Mouse (Mus musculus) cerebellum, postnatal 25 days (tissue): ENCODE results near the gene Gpd1.

Source experiments
- DNase-seq, 2 experiments: peaks; one replicate each; pipeline ENCODE4 v3.0.0; 2021; ENCODE audit warnings: mixed read lengths in 2 of 2

The Gpd1 gene

GRCm38 (mm10) chr15:99717386-99718334 is at the start of gene Gpd1:
TSS of gene Gpd1 (plus strand) at chr15:99717515.
- peak; percentile 86 to 92 for DNase-seq

- DNase-seq: no peak
These were observed 49.8 kb upstream of the Gpd1 start for GRCm38 (mm10) chr15:99667544-99667943.

- DNase-seq: peak; percentile 88 to 92
These were observed 48.4 kb upstream of the Gpd1 start for GRCm38 (mm10) chr15:99668881-99669280.

- DNase-seq: peak in 1 of 2 experiments; percentile 31
These were observed 47.9 kb upstream of the Gpd1 start for GRCm38 (mm10) chr15:99669392-99669791.

- DNase-seq: peak; percentile 87 to 90
These were observed 47.0 kb upstream of the Gpd1 start, which contains the start of gene Asic1 for GRCm38 (mm10) chr15:99670154-99670821. TSS of gene Asic1 (plus strand) at chr15:99670368.

DNA sequence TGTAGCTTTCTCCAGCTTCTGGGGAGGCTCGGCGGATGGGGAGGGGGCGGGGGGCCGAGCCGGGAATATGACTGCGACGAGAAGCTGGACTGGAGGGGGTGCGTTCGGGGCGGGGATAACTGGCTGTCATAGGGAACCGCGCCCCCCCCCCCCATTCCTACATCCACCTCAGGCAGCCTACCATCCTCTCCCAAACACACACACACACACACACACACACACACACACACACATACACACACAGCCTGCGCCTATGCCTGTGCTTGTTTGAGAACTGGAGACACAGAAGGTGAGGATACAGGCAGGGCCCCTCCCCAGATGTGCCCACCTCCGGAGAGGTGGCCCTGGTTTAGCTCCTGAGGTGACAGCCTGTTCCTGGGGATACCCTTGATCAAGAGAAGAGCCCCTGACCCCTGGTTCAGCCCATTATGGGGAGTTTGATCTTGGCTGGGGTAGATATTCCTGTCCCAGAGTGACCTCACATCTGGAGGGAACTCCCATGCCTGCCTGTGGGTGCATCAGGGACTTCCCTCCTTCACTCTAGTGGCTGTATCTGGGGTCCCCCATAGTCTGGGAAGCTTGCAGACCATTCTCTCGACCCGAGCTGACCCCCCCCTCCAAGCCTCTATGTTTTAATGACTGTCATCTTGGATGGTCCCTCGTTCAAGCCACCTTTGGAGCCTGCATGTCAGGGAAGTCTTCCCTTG is 46.2 kb upstream of the Gpd1 start:
- peak; percentile 52 to 62 for DNase-seq

DNA sequence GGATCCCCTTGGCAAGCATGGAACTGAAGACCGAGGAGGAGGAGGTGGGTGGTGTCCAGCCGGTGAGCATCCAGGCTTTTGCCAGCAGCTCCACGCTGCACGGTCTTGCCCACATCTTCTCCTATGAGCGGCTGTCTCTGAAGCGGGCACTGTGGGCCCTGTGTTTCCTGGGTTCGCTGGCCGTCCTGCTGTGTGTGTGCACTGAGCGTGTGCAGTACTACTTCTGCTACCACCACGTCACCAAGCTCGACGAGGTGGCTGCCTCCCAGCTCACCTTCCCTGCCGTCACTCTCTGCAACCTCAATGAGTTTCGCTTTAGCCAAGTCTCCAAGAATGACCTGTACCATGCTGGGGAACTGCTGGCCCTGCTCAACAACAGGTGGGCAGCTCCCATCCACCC is 45.5 kb upstream of the Gpd1 start:
- peak; percentile 47 to 54 for DNase-seq

- DNase-seq: peak; percentile 63 to 68
These were observed 42.4 kb upstream of the Gpd1 start for GRCm38 (mm10) chr15:99674866-99675265.

- DNase-seq: no peak
These were observed 40.2 kb upstream of the Gpd1 start for GRCm38 (mm10) chr15:99677089-99677488.

- DNase-seq: peak in 1 of 2 experiments; percentile 74
These were observed 39.1 kb upstream of the Gpd1 start for GRCm38 (mm10) chr15:99678063-99678800.

GRCm38 (mm10) chr15:99679008-99679407 is 38.3 kb upstream of the Gpd1 start:
- no peak for DNase-seq

GRCm38 (mm10) chr15:99682880-99683279 is 34.4 kb upstream of the Gpd1 start:
- DNase-seq: no peak

DNA sequence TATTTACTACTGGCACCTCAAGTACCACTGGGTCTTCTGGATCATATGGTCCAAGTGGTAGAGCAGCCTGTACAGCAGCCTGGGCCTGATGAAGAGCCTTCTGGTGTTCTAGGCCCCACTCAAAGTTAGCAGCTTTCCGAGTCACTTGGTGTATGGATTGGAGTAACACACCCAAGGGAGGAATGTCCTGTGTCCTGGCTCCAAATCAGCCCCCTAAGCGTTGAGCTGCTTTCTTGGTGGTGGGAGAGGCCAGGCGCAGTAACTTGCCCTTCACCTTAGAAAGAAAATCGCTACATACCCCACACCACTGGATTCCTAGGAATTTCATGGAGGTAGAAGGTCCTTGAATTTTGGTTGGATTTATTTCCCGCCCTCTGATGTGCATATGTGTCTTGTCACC is 33.2 kb upstream of the Gpd1 start:
- no peak for DNase-seq

- peak; percentile 77 to 81 for DNase-seq
These were observed 28.6 kb upstream of the Gpd1 start for GRCm38 (mm10) chr15:99688712-99689111.

- no peak for DNase-seq
These were observed 26.4 kb upstream of the Gpd1 start for GRCm38 (mm10) chr15:99690924-99691323.

GRCm38 (mm10) chr15:99691976-99692375 is 25.3 kb upstream of the Gpd1 start:
- peak in 1 of 2 experiments; percentile 28 for DNase-seq

DNA sequence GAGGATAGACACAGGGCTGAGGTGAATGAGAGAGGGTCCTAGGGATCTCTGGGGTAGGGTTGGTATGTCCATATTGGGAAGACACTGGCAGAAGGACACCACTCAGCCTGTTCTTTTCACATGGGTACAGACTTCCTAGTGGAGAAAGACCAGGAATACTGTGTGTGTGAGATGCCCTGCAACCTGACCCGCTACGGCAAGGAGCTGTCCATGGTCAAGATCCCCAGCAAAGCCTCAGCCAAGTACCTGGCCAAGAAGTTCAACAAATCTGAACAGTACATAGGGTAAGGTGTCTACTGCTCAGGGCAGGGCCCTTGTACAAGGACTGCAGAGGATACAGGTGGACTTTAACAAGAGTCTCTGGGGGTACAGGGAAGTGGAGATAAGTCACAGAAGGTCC is 20.0 kb upstream of the Gpd1 start:
- DNase-seq: no peak

DNA sequence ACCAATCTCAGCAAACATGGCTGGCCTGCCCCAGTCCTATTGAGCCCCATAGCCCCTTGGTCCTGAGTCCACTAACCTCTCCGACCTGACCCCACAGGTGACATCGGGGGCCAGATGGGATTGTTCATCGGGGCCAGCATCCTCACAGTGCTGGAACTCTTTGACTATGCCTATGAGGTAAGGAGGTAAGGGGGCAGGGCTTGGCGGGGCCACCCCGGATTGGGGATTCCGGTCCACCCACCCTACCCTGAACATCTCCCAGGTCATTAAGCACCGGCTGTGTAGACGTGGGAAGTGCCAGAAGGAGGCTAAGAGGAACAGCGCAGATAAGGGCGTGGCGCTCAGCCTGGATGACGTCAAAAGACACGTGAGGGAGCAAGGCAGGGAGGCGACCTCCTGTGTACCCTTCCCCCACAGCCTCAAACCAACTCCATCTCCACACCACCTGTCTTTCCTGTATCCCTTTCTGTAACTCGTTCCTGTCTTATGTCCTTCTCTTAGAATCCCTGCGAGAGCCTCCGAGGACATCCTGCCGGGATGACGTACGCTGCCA is 18.7 kb upstream of the Gpd1 start:
- peak; percentile 26 to 43 for DNase-seq

GRCm38 (mm10) chr15:99699715-99700114 is 17.6 kb upstream of the Gpd1 start:
- DNase-seq: peak in 1 of 2 experiments; percentile 10

DNA sequence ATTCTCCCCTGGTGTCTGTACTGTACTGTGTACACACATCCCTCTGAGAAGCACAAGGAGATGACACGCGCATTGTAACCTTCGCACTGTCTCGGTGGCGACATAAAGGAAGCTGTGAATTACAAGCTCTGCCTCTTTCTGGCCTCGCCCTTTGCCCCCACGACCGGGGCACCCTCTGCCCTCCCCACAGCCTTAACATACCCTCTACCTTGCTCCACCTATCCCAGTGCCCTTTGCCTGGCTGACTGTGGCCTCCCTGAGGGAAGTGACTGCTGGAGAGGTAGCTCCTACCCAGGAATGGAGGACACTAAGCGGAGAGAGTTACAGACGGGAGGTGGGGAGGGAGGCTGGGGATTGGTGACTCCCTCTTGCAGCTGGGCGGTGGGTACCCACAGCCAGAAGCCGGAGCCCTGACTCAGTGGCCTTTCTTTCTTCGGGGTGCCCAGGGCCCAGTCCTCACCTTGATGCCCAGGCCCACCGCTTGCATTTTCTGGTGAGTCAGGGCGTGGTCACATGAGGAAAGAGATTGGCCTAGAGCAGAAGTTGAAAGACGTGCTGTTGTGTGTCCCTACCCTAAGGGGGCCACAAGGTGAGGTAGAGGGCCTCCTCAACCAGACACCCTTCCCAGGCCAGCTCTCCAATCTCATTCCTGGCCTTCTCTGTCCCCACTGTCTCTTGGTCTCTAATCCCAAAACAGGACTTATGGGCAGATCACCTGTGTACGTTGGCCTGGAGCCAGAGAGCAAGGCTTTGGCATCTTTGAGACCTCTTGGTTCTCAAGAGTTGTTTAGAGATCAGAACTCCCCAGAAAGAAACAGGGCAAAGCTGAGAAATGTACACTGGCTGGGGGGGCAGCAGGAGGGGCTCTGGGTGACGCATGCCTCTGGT is 16.9 kb upstream of the Gpd1 start:
- peak; percentile 20 to 55 for DNase-seq

- DNase-seq: peak in 1 of 2 experiments; percentile 49
These were observed 15.7 kb upstream of the Gpd1 start for GRCm38 (mm10) chr15:99701640-99701998.
